Mouse (Mus musculus) small intestine, adult 2 months (tissue): ENCODE data around the gene Rgsl1.

Experiments
- CTCF ChIP-seq: fragments of 200-500 bp; IDR thresholded peaks from 2 replicates; pipeline ENCODE4 v1.5.1; 2012; ENCODE audit warnings: low read depth, mild to moderate bottlenecking, control low read depth, inconsistent platforms, low read length, moderate library complexity, mixed read lengths; ENCODE audit not compliant: insufficient replicate concordance, insufficient read length; ENCODE audit errors: extremely low read depth
- POLR2A ChIP-seq: fragments of 200-500 bp; IDR thresholded peaks from 2 replicates; pipeline ENCODE4 v1.6.1; 2012; ENCODE audit warnings: low read depth, mild to moderate bottlenecking, control low read depth, inconsistent platforms, low read length, moderate library complexity

- TF ChIP-seq CTCF (no peak), POLR2A (no peak)
Measured at GRCm38 (mm10) chr1:153830746-153831145, 13.2 kb downstream of the Rgsl1 start.
